Mouse (Mus musculus) T-helper 1 cell (primary cell): ENCODE results near the gene Rsph10b.

Experiments
- in situ Hi-C: fragments of 300-600 bp; cut with MboI, MseI; formaldehyde crosslinking; loops from one replicate; pipeline ENCODE4 v1.15.1; 2025; ENCODE audit warnings: high pct_unique_total_duplicates

Rsph10b gene

DNA sequence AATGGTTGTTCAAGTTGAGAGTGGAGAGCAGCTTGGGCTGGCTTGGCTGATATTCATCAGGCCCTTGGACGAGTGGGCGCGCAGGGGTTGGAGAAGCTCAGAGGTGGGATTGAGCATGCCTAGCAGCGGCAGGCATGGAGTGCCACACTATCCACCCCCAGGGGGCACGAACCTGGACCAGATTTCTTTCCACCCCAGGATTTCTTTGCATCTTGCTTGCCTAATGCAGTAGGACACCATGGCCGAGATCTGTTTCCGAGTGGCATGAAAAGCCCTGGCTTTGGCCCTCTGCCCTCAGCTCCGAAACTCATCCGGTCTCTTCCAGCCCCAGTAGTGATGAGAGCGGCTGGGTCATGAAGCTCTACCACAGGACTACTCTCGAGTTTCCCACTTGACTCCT is 579 bp downstream of the Rsph10b start:
- in situ Hi-C loops, result no loop called here

DNA sequence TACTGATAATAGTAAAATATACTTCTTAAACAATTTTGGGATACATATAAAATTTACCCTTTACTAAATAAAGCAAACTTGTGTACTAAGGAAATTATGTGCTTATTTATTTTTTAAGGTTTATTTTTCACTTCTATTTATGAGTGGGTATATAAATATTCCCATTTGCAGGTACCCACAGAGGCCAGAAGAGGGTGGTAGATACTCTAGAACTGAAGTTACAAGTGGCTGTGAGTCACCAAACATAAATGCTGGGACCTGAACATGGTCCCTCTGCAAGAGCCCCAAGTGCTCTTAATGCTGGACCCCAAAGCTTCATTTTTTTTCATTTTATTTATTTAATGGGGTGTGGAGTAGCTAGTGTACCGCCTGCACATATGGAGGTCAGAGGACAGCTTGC is 1.0 kb downstream of the Rsph10b start:
- in situ Hi-C loops, result no loop called here

DNA sequence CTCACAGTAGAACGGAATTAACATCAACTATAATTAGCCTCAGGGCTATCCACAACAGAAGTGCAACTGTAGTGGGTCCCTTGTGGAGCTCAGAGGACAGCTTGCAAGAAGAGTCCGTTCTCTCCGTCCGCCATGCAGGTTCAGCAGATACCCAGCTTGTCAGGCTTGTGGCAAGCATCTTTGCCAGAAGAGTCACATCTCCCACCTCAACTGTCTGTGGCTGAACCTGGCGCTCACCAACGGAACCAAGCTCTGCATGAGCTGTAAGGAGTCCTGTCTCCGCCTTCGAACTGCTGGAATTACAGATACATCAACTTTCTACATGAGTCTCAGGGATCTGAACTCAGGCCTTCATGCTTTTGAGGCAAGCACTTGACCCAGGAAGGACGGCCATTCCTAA is 3.3 kb downstream of the Rsph10b start:
- in situ Hi-C loops, result no loop called here

DNA sequence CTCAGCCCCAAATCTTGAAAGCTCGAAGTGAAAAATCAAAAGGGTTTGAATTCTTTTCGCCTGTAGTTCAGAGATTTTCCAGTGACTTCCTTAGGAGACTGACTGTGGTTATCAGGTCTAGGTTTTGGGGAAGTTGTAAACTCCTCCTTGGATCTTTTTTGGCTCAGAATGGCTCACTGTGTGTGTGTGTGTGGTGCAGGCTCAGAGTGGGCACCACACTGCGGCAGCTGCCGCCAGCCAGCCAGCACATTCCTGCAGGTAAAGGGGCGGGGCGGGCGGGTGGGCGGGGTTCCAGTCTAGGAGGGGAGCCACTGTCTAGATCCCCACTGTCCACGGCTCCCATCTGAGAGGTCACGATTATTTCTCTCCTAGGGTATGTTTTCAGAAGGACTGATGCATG is 8.8 kb downstream of the Rsph10b start:
- in situ Hi-C loops, result no loop called here

DNA sequence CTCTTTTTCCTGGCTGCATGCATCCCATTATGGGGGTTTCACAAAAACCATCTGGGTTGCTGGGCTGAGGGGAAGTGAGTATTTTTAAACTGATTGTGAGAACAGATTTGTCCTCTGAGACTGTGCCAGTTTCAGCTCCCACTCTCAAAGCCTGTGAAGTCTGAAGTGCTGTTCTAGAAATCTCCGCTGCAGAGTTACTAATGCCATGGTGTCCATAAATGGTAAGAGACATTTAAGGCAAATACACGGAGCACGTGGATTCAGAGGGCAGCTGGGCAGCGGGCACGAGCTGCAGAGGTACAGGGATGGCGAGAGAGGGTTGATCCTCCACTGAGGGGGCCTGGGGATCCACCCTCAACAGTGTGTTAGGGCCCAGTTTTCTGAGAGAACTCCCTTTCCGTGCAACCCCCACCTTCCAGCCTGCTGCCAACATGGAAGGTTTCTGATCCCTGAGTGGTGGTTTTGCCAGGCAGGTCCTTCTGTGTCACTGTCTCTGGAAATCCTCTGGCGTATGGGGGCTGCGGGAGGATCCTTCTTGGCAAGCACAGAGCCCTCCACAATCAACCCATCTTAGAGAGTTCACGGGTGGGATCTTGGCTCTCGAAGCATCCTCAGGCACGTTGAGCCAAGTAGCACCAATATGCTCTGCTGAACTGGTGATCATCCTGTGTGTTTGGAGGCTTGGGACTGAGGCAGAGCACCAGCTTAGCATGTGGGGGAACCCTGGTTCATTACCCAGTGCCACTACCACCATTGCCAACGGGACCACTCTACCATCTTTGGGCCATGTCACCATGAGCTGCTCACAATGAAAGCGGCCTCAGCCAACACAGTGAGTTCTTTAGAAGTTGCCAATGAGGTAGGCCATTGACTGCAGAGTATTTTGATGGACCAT is 10.6 kb downstream of the Rsph10b start:
- in situ Hi-C loops, result no loop called here

DNA sequence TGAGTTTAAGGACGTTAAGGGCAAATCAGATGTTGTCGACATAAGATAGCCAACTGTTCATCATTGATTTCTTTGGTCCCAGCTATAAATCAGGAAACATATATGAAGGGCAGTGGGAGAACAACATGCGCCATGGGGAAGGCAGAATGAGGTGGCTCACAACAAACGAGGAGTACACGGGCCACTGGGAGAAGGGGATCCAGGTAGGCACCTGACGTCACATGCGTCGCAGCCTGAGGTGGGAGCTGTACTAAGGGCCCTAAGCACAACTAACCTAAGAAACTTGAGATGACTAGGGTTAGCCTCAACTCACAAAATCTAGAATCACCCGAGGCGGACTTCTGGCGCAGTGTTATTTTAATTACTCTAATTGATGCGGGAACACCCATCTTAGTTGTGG is 15.5 kb downstream of the Rsph10b start:
- in situ Hi-C loops, result no loop called here

DNA sequence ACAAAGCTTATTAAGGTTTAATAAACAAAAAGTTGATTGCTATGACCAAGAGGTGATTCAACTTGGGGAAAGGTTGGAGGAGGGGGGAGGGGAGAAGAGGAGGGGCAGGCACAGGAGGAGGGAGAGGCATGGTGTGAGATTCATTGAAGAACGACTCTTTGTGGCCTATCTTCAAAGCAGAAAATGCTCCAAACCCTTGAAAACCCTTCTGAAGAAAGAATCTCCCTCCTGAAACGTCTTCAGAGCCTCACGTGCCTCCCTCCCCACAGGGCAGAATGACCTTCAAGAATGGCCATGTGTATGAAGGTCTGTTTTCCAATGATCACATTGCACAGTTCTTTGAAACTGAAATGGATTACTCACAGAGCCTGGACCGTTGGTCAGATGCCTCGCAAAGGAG is 17.2 kb downstream of the Rsph10b start:
- in situ Hi-C loops, result no loop called here

DNA sequence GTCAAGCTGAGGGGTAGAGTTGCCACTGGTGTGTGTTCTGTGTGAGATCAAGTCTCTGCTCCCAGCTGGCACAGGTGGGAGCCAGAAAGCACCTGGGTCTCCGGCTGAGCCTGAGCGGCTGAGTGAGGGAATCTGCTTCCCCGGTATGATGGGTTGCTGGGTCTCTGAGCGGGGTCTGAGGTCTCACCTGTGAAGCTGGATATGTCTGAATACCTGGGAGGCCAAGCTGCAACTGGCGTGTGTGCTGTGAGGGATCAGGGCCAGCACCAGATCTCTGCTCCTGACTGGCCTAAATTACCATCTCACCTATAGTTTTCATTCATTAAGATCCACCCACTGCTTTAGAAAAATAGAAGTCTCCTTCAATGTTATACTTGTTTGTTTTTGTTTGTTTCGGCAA is 24.3 kb downstream of the Rsph10b start:
- in situ Hi-C loops, result no loop called here

DNA sequence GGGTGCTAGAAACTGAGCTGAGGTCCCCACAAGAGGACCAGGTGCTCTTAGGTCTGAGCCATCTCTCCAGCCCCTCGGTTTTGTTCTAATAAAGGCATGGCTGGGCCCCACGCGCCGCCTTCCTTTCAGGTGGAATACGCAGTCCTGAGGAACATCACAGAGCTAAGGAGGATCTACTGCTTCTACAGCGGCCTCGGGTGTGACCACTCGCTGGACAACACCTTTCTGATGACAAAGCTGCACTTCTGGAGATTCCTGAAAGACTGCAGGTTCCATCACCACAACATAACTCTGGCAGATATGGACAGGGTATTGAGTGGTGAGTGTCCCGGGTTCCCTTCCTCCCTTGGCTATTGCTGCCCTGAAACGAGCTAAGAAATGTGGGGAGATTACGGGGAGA is 26.7 kb downstream of the Rsph10b start:
- in situ Hi-C loops, result no loop called here

DNA sequence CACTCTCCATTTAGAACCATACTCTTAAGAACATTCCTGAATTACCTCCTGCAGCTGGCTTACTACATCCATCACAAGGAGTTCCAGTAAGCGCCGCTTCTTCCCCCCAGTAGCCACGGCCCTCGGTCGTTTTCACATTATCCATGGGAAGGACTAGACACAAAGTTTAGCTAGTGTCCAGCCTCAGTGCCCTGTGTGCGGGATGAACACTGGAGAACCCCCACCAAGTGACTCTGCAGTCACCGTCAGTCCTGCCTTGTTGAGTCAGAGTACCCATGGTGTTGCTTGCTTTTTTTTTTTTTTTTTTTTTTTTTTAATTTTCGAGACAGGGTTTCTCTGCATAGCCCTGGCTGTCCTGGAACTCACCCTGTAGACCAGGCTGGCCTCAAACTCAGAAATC is 28.3 kb downstream of the Rsph10b start:
- in situ Hi-C loops, result no loop called here

DNA sequence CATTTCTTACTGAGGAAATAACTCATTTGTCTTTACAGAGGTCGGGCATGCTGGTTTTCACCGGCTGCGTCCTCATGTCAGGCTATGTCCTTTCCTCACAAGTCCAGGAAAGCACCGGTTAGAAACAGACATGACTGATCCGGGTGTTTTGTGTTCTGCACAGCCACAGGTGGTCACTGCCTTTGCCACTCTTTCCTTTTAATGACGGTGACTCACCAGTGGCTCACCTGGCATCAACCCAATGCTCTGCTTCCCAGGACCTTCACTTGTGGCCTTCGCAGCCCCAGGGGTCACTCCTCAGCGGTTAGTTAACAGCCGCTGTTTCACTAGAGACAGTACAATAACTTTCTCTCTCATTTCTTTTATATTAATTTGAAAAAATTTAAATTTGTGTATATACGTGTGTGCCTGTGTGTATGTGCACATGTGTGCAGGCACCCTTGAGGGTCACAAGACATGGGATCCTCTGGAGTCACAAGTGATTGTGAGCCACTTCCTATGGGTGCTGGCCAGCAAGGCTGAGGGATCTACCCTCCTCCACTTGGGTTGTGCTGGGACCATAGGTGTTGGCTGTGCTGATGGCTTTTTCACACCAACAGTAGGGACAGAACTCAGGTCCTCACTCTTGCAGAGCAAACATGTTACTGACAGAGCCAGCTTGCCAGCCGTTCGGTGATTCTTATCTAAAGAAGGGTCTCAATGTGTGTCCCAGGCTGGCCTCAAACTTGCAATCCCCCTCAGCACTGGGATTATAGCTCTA is 32.9 kb downstream of the Rsph10b start:
- in situ Hi-C loops, result no loop called here

DNA sequence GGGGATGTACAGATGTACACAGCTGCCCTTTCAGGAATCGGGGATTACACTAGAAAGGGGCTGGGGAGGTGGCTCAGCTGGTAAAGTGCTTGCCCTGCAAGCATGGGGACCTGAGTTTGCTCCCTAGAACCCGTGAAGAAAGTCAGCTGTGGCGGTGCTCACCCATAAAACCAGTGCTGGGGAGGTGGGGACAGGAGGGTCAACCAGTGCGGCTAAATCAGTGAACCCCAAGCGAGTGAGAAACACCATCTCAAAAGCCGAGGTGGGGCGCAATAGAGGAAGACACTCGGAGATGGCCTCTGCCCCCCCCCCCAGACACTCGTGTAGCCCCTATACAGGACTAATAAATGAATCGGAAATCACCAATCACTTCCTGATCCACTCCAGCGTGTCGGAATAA is 33.8 kb downstream of the Rsph10b start:
- in situ Hi-C loops, result no loop called here

DNA sequence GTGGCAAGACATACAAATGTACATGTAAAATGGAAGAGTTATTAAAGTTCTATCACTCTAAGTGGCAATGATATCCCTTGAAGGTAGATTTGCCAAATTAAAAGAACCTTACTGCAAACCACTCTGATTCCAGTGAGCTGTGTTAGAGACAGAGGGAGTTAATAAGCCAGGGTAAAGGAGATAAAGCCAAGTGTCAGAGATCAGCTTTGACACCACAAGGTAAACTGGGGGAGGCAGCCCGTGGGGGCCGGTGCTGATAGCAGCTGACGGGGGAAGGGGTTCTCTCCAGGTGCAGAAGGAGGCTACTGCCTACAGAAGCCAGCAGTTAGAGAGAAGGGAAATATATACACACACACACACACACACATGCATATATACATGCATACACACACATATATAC is 39.8 kb downstream of the Rsph10b start:
- in situ Hi-C loops, result no loop called here

DNA sequence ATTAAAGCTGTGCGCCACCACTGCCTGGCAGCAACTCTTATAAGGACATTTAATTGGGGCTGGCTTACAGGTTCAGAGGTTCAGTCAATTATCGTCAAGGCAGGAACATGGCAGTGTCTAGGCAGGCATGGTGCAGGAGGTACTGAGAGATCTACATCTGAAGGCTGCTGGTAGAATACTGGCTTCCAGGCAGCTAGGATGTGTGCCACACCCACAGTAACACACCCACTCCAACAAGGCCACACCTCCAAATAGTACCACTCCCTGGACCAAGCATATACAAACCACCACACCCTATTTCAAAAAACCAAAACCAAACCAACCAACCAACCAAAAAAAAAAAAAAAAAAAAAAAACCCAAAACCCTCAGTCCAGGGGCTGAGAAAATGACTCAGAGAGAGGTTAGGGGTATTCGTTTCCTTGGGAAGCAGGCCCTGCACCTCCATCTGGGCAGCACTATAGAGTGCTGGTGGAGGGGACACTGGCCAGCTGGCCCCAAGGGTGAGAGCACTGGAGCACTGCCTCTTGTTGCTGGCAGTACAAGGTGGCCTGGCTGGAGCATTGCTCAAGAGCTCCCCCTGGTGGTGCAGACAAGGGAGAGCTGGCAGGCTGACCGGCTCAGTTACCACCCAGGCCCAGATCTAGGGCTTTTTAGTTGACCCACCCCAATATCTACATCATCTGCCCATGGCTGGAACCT is 42.2 kb downstream of the Rsph10b start:
- in situ Hi-C loops, result no loop called here

DNA sequence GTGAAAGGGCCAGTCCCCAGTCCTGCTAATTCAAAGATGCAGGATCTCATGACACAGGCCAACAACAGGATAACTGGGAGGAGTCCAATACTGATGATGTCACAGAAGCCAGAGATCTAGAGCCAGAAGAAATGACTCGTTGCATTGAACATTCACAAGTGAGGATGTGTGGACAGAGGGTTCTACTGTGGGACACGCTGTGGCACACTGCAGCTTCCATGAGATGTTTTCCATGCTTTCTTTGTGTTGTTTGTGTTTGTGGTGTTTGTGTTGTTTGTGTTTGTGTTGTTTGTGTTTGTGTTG is 42.7 kb downstream of the Rsph10b start:
- in situ Hi-C loops, result no loop called here

DNA sequence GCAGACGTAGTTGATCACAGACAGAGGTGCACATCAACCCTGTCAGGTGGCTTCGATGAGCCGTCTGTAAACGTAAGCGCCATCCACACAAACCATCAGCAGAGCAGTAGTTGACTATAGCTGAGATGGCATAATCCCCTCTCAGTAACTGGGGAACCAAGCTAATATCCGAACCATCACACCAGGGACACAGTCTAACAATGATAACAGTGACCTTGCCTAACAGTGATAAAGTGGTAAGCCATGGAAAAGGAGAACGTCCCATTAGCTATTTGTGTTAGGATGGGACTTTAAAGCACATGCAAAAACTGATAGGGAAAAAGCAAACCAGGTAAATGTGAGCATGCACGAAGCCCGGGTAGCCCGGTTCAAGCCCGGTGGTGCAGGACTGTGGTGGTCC is 43.4 kb downstream of the Rsph10b start:
- in situ Hi-C loops, result no loop called here

DNA sequence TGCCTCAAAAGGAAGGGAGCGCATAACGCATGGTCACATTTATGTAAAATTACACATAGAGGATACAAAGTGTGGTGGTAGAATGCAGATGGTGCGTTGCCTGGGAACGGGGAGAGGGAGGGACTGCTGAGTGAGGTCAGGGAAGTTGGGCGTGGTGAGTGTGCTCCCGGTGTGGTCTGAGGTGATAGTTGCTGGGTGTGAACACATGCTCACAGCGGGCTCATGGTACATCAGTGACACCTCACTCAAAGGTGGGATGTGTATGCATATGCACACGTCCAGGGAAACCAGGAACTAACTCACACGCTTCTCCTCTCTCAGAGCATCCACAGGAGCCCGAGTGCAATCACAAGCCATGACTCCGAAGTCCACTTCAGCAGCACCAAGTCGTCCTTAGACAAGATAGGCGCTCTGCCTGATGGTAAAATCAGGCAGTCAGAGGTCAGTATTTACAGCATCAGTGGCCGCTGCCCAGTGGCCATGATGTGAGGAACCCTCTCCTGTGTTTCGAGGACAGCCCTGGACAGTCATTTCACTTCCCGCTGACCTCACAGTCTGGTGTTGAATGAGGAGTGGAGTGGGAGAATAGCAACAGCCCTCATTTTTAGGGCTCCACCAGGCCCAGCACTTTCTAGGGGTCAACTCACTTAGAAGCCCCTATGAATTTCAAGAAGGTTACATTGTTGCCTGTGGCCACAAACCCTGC is 44.0 kb downstream of the Rsph10b start:
- in situ Hi-C loops, result no loop called here

DNA sequence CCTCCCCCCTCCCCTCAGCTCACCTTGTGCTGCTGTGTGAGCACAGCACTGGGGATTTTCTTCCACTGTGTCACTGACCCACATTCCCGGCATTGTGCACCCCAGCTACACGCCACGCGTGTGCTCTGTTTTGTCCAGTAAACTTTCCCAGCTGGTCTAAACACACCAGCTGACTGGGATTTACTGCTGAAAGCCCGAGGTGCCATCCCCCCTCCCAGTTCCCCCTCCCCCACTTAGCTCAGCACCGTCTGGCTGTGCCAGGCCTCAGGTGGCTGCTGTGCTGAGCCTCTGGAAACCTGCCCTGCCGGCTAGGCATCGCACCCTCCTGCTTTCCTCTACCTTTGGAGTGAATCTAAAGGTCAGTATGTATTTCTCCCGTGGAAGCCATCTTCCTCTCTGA is 48.0 kb downstream of the Rsph10b start:
- in situ Hi-C loops, result no loop called here

DNA sequence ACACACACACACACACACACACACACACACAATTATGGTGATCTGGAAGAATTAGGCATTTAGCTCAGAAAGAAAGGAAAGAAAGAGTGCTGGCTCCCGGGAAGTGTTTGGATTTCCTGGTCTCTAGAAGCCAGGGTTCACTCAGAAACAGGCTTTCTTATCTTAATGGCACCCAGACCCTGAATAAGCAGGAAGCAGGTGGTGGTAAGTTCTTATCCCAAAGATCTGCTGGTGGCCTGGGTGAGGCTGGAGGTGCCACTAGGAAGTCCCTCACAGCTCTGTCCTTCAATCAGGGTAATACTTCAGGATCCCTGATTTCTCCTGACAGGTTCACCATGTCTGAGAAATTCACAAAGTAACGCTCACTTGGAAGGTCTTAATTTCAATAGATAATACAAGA is 49.5 kb downstream of the Rsph10b start:
- in situ Hi-C loops, result no loop called here

DNA sequence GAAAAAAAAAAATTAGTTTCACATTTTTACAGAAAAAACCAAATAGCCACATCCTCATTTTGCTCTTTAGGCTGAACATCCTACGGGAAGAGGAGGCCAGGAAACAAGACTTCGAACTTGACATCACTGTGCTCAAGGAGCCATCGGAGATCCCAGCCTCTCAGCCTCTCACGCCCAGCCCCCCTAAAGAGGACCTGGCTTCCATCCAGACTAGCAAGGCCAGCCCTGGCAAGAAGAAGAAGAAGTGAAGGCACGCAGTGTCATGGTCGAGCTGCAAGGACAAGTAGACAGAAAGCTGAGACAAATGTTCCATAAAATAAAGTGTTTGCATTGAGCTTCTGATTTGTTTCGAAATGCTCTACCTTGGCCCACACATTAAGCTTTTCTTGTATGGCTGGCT is 52.5 kb downstream of the Rsph10b start:
- in situ Hi-C loops, result no loop called here

DNA sequence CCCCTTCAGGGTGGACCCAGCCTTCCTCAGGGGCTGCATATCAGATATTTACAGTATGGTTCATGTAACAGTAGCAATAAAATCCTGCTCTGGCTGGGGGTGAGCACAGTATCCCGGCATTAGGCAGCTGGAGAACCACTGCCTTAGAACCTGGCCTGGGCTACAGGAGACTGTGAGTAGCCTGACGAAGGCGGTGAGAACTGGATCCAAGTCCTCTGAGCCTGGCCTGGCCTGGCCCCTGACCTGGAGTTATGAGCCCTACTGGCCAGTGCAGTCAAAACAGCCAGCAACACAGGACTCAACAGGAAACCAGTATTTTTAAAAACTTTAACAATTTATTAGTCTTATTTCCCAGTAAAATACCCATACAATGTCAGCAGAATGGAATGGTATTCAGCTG is 54.8 kb downstream of the Rsph10b start:
- in situ Hi-C loops, result no loop called here

DNA sequence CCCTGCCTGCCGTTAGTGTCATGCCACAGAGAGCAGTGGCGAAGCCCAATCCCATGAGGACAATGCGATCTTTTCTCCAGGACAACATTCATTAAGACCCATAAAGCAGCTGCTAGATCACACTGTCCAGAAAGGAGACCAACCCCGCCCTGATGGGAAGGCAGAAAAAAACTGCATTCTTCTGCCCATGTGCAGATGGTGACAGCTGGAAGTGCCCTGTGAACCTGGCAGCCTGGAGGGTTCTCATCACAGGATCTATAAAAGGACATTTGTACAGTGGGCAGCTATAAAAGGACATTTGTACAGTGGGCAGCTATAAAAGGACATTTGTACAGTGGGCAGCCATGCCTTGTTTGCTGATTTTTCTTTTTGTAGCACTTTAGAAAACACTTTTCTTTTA is 56.2 kb downstream of the Rsph10b start:
- in situ Hi-C loops, result no loop called here
